Mouse (Mus musculus) forebrain, embryonic 12.5 days (tissue): ENCODE measurements around the gene Tom1l1. TPM values are rescaled to one million over a fixed set of nuclear protein-coding genes. Genes with fewer than 3 reads are reported as not detected.
A peak's percentile ranks its signal among the peaks of the same experiment; 100 is the strongest.
"Not testable (repeated sequence)": the region's sequence is repeated elsewhere in the genome, so short reads cannot be mapped to it uniquely, and the experiment has no call there.

ENCODE experiments used
- ATAC-seq: fragments of 200-750 bp; cut with Nextera tagmentation; 2 replicates; pipeline ENCODE4 v1.8.0; 2017; ENCODE audit warnings: moderate TSS enrichment; ENCODE audit not compliant: low FRiP score
- H3K27ac ChIP-seq: fragments of 300-500 bp; sonication (generic); 2 replicates; pipeline ENCODE4 v1.5.1; 2016; ENCODE audit warnings: mild to moderate bottlenecking
- H3K27me3 ChIP-seq: fragments of 300-500 bp; sonication (generic); 2 replicates; pipeline ENCODE4 v1.6.1; 2016; ENCODE audit warnings: mild to moderate bottlenecking
- H3K36me3 ChIP-seq: fragments of 300-500 bp; sonication (generic); replicated peaks from 2 replicates; pipeline ENCODE4 v1.6.1; 2016; ENCODE audit warnings: mild to moderate bottlenecking
- H3K4me1 ChIP-seq: fragments of 300-500 bp; sonication (generic); 2 replicates; pipeline ENCODE4 v1.6.1; 2016
- H3K4me2 ChIP-seq: fragments of 300-500 bp; sonication (generic); 2 replicates; pipeline ENCODE4 v1.6.1; 2016; ENCODE audit warnings: mild to moderate bottlenecking, moderate library complexity
- H3K4me3 ChIP-seq: fragments of 300-500 bp; sonication (generic); replicated peaks from 2 replicates; pipeline ENCODE4 v1.5.1; 2016; ENCODE audit warnings: mild to moderate bottlenecking
- H3K9ac ChIP-seq: fragments of 300-500 bp; sonication (generic); 2 replicates; pipeline ENCODE4 v1.6.1; 2016; ENCODE audit warnings: mild to moderate bottlenecking
- H3K9me3 ChIP-seq: fragments of 300-500 bp; sonication (generic); 2 replicates; pipeline ENCODE4 v1.6.1; 2016
- WGBS: fragments of 180-500 bp; shearing (Covaris S2); methylation state at CpG from one replicate; pipeline ENCODE4 v1.1.7; 2016; 5-methylcytosine and 5-hydroxymethylcytosine counted together
- polyA plus RNA-seq: library from polyadenylated mRNA; unstranded; fragments of >200 nt; fragmentation: Nextera tagmentation; extraction: Ambion mirVana; gene quantifications from 2 replicates; pipeline ENCODE4 v1.2.1, GENCODE M21; 2016

Tom1l1 gene
- polyA plus RNA-seq, result 15.9 and 18.1 TPM in 2 replicates

DNA sequence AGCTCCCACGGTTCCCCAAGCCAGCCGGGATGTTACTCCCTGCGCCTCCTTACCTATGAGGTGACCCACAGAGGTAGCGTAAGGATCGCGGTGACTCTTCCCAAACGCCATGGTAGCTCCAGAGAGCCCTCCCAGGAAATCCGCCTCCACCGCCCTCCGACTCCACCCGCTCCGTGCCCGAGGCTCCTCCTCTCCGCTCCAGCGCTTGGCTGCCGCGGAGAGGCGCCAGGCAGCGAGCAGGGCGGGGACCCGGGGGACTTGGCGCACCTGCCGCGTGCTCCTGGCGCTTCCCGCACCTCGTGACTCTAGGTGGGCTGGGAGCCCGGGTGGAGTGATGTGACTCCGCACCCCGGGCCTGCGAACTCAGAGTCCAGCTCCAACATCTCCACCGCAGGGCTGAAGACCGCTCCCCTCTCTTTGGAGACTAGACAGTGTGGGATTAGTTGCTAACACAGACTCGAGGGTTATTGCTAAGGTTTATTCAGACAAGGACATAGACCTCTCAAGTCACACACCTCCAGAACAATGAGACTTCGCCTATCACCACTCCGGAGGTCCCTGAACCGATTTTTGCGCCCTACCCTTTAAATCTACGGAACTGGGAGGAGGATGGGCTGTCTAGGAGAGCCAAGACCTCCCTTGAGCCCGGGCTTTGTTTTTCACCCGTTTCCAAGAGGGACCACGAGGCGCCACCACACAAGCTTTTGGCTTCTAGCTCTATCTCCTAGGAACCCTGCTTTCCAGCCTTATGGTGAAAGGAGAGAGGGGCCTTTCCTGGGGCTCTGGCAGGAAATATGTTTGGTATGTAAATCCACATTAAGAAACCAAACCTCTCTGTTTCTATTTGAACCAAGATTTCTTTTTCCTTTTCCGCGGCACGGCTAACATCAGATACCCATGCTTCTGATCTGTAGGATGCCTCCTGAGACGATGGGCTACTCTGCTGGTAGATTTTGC lies at the start of gene Tom1l1:
TSS of gene Tom1l1 (minus strand) at position 907 of the 957 bp plus-strand sequence.
- Histone ChIP-seq H3K4me3 (peak within 1 kb of the TSS; percentile 62), H3K27me3 (peaks cover 11% of the 10 kb centered on the region; the same call in 1 of the 2 replicates), H3K36me3 (0 out of 2 replicates have a peak, but pooled peaks cover 2% of the 10 kb centered on the region), H3K4me1 (peaks cover 11% of the 10 kb centered on the region), H3K27ac (0 out of 2 replicates have a peak within 1 kb of the TSS, but pooled peaks have one; percentile 31), H3K4me2 (peak within 1 kb of the TSS; percentile 85), H3K9me3 (no peaks in the 10 kb centered on the region), H3K9ac (peak within 1 kb of the TSS; percentile 55)
- ATAC-seq, result peak; percentile 94
- 6% methylated on average over 47 of the region's 47 CpGs for WGBS

DNA sequence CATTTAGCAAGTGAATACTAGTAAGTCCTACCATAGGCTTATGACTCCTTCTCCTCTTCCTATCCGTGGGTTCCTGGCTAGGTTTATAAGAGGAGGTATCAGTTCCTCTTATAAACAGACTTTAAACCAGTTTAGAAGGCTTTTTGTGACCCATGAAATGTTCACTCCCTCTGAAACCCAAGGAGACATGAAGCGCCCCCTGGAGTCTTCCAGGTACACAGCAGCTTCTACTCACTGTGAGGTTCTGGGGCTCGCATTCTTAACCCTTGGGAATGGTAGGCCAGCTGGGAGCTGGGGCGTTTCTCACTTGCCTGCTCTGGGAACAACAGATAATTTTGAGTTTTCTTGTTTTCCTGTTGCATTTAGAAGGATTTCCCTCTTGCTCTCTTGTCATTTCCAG lies 45.4 kb upstream of the Tom1l1 start:
- ATAC-seq, result no peak
- Histone ChIP-seq H3K4me2 (no peak overlapping the region), H3K9ac (no peak overlapping the region), H3K27ac (no peak overlapping the region), H3K9me3 (no peaks in the 10 kb centered on the region), H3K36me3 (no peaks in the 10 kb centered on the region), H3K27me3 (no peaks in the 10 kb centered on the region), H3K4me3 (no peak overlapping the region), H3K4me1 (no peaks in the 10 kb centered on the region)
- 76% methylated on average over 4 of the region's 4 CpGs for WGBS

DNA sequence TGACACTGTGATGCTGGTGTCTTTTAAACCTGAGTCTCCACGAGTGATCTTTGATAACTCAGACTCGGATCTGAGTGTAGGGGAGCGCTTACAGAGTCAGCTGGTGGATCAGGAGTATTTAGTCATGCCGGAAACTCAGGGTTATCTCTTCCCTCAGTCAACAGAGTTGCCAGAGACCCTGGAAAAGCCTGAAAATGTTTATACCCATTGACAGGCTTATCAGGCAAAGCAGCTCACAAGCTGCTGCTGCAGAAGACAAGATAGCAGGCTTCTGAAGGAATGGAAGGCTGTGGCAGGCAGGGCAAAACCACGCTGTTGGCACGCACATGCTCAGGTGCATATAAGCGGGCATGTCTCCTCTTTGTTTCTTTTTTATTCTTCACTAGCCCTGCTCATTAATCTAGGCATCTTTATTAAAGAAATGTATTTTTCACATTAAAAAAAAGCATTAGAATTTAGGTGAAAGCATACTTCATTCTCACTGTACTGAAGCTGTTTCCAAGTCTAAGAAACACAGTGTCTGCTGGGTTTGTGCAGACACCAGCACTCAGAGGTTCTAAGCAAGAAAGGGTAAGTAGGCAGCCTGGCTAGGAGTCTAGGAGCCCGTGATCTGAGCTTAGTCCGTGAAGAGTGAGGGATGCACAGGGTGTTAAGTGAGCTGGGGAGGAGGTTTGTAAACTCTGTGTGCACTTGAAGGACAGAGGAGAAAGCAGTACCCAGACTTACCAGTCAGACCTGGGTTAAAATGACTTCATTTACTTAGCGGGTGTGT lies 39.4 kb upstream of the Tom1l1 start:
- H3K4me3 ChIP-seq, result no peak overlapping the region
- no peak overlapping the region for H3K4me2 ChIP-seq
- H3K4me1 ChIP-seq, result no peaks in the 10 kb centered on the region
- no peaks in the 10 kb centered on the region for H3K9me3 ChIP-seq
- H3K9ac ChIP-seq, result no peak overlapping the region
- 86% methylated on average over 10 of the region's 10 CpGs for WGBS
- no peak for ATAC-seq
- no peak overlapping the region for H3K27ac ChIP-seq
- H3K36me3 ChIP-seq, result no peaks in the 10 kb centered on the region
- H3K27me3 ChIP-seq, result no peaks in the 10 kb centered on the region

DNA sequence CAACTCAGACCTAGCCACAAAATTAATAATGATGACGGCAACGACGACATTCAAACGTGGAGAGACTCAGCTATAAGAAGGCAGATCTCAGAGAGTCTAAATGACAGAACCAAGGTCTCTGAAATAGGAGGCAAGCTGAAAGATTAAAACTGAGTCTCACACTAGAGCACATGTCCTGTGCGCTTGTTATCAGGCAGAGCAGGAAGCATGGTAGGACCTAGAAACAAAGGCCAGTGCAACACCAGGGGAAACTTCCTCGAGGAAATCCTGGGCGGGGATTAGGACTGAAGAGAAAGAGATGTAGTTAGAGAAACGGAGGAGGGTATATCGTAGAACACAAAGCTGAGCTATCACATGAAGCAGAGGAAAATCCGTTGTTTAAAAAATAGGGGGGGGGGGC lies 38.6 kb upstream of the Tom1l1 start:
- 89% methylated on average over 10 of the region's 10 CpGs for WGBS
- H3K36me3 ChIP-seq, result no peaks in the 10 kb centered on the region
- no peak for ATAC-seq
- H3K4me2 ChIP-seq, result no peak overlapping the region
- H3K9ac ChIP-seq, result no peak overlapping the region
- H3K27ac ChIP-seq, result no peak overlapping the region
- H3K4me3 ChIP-seq, result no peak overlapping the region
- no peaks in the 10 kb centered on the region for H3K4me1 ChIP-seq
- no peaks in the 10 kb centered on the region for H3K27me3 ChIP-seq
- no peaks in the 10 kb centered on the region for H3K9me3 ChIP-seq

- WGBS, result 59% methylated on average over 3 of the region's 3 CpGs
- H3K4me1 ChIP-seq, result no peaks in the 10 kb centered on the region
- no peaks in the 10 kb centered on the region for H3K36me3 ChIP-seq
- H3K27me3 ChIP-seq, result no peaks in the 10 kb centered on the region
- ATAC-seq, result no peak
- no peaks in the 10 kb centered on the region for H3K9me3 ChIP-seq
- no peak overlapping the region for H3K4me2 ChIP-seq
- no peak overlapping the region for H3K27ac ChIP-seq
- no peak overlapping the region for H3K4me3 ChIP-seq
- H3K9ac ChIP-seq, result no peak overlapping the region
These were observed 34.1 kb upstream of the Tom1l1 start for GRCm38 (mm10) chr11:90722304-90722703.

DNA sequence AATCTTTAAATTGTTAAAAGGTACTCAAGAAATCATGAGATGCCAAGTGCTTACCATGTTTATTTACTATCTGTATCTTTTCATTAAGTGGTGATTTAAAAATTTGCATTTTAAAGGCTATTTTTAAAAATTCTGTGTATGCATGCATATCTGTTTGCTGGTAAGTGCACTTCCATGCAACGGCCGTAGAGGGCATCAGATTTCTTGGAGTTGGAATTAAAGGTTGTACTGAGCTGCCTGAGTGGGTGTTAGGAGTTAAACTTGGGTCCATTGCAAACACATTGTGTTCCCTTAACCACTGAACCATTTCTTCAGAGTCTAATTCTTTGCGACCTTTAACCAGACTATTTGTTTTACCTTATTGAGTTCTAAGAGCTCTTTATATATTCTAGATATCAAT lies 29.6 kb upstream of the Tom1l1 start:
- Histone ChIP-seq H3K4me2 (no peak overlapping the region), H3K27ac (no peak overlapping the region), H3K9me3 (no peaks in the 10 kb centered on the region), H3K27me3 (no peaks in the 10 kb centered on the region), H3K4me3 (no peak overlapping the region), H3K9ac (no peak overlapping the region), H3K36me3 (no peaks in the 10 kb centered on the region), H3K4me1 (no peaks in the 10 kb centered on the region)
- no peak for ATAC-seq
- WGBS, result 87% methylated on average over 3 of the region's 3 CpGs

GRCm38 (mm10) chr11:90711596-90711995 lies 23.4 kb upstream of the Tom1l1 start:
- no peak overlapping the region for H3K4me2 ChIP-seq
- H3K9ac ChIP-seq, result no peak overlapping the region
- no peaks in the 10 kb centered on the region for H3K27me3 ChIP-seq
- 87% methylated on average over 9 of the region's 9 CpGs for whole genome bisulfite sequencing
- H3K27ac ChIP-seq, result no peak overlapping the region
- H3K9me3 ChIP-seq, result no peaks in the 10 kb centered on the region
- no peaks in the 10 kb centered on the region for H3K36me3 ChIP-seq
- ATAC-seq, result no peak
- H3K4me1 ChIP-seq, result no peaks in the 10 kb centered on the region
- no peak overlapping the region for H3K4me3 ChIP-seq

- not testable (repeated sequence) for H3K9ac ChIP-seq, H3K36me3 ChIP-seq, H3K27ac ChIP-seq, H3K4me3 ChIP-seq, H3K4me2 ChIP-seq, ATAC-seq, H3K9me3 ChIP-seq, H3K27me3 ChIP-seq, H3K4me1 ChIP-seq
- 93% methylated on average over 1 of the region's 1 CpGs for WGBS
These were observed 19.0 kb upstream of the Tom1l1 start for GRCm38 (mm10) chr11:90707134-90707533.

DNA sequence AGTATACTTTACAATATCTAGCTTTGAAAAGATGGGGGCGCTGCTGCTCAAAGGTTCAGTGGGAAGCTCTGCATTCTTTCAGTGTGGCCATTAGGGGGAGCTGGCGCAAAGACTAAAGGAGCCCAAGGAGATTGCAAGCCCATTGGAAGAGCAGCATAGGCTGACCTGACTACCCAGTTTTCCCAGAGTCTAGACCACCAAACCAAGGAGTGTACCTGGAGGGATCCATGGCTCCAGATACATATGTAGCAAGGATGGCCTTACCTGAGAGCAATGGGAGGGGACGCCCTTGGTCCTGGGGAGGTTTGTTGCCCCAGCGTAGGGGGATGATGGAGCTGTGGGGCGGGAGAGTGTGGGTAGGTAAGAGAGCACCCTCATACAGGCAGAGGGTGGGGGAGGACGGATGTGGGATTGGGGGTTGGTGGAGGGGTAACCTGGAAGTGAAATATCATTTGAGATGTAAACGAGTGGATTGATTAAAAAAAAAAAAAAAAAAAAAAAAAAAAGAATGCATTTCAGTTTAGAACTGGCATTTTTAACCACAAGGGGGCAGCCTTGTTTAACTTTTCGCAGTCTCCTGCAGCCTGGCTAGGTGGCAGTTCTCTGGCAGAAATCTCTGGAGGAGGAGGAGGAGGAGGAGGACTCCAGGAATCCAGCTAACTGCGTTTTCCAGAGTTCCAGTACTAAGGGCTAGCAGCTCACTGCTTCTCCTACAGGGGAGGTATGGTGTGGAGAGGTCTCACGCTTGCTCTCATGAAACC lies 9.5 kb upstream of the Tom1l1 start:
- Histone ChIP-seq H3K4me2 (peak overlapping the region; percentile 43), H3K27ac (no peak overlapping the region), H3K4me3 (no peak overlapping the region), H3K4me1 (0 out of 2 replicates have a peak, but pooled peaks cover 3% of the 10 kb centered on the region), H3K9me3 (no peaks in the 10 kb centered on the region), H3K27me3 (no peaks in the 10 kb centered on the region), H3K36me3 (no peaks in the 10 kb centered on the region), H3K9ac (no peak overlapping the region)
- 20% methylated on average over 10 of the region's 10 CpGs for WGBS
- peak; percentile 85 for ATAC-seq

DNA sequence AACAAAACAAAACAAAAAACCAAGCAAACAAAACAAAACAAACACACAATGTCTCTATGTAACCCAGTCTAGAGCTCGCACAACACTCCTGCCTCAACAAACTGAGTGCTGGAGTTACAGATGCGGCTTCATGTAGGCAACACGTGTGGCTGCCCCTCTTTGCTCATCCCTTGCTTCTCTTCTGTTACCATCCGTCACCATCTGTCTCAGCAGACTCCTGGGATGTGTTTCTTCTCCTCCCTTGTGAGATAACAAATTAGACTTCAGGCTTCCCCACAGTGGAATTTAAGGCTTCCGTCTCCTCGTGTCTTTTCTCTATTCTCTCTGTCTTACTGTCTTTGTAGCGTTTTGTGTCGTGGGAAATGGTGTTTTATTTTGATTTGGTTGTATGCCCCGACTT lies 7.6 kb upstream of the Tom1l1 start:
- H3K4me2 ChIP-seq, result no peak overlapping the region
- 0 out of 2 replicates have a peak, but pooled peaks cover 4% of the 10 kb centered on the region for H3K4me1 ChIP-seq
- H3K36me3 ChIP-seq, result no peaks in the 10 kb centered on the region
- no peak for ATAC-seq
- H3K9me3 ChIP-seq, result no peaks in the 10 kb centered on the region
- no peak overlapping the region for H3K9ac ChIP-seq
- WGBS, result 79% methylated on average over 9 of the region's 9 CpGs
- H3K27me3 ChIP-seq, result no peaks in the 10 kb centered on the region
- no peak overlapping the region for H3K4me3 ChIP-seq
- H3K27ac ChIP-seq, result no peak overlapping the region

DNA sequence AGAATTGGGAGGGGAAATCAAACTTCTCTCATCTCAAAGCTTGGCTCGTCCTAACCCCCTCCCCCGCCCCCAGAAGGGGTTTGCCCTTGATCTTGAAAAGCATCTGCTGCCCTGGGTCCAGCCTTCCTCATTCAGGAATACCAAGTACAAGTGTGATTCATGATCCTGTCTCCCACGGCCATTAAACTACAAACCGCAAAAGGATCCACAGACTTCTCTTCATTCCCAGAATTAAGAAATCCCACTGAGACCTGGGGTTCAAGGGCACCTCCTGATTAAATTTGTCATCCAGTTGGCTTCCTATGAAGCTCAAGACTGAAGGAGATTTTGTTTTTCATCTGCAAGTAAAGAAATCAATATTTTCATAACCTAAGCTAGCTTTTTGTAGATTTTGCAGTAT lies 6.0 kb upstream of the Tom1l1 start:
- no peak overlapping the region for H3K9ac ChIP-seq
- no peak overlapping the region for H3K4me3 ChIP-seq
- H3K36me3 ChIP-seq, result no peaks in the 10 kb centered on the region
- 0 out of 2 replicates have a peak, but pooled peaks cover 5% of the 10 kb centered on the region for H3K4me1 ChIP-seq
- ATAC-seq, result no peak
- no peaks in the 10 kb centered on the region for H3K9me3 ChIP-seq
- H3K27me3 ChIP-seq, result no peaks in the 10 kb centered on the region
- WGBS, result 70% methylated on average over 4 of the region's 4 CpGs
- no peak overlapping the region for H3K27ac ChIP-seq
- H3K4me2 ChIP-seq, result no peak overlapping the region

GRCm38 (mm10) chr11:90690361-90690760 lies 2.2 kb upstream of the Tom1l1 start:
- H3K4me2 ChIP-seq, result no peak overlapping the region
- no peaks in the 10 kb centered on the region for H3K9me3 ChIP-seq
- peaks cover 11% of the 10 kb centered on the region for H3K4me1 ChIP-seq
- no peaks in the 10 kb centered on the region for H3K36me3 ChIP-seq
- no peak overlapping the region for H3K27ac ChIP-seq
- H3K27me3 ChIP-seq, result peaks cover 11% of the 10 kb centered on the region; the same call in 1 of the 2 replicates
- 31% methylated on average over 6 of the region's 6 CpGs for WGBS
- ATAC-seq, result no peak
- no peak overlapping the region for H3K4me3 ChIP-seq
- no peak overlapping the region for H3K9ac ChIP-seq
